Mouse (Mus musculus) myocyte (in vitro differentiated cells): Measurements from ENCODE around the gene Fbxw5. TPM values are rescaled to one million over a fixed set of nuclear protein-coding genes. Genes with fewer than 3 reads are reported as not detected.

Source experiments
- H3K27me3 ChIP-seq: one replicate; pipeline ENCODE4 v1.6.1; 2011; ENCODE audit not compliant: control insufficient read depth, insufficient read depth, insufficient read length
- H3K36me3 ChIP-seq: one replicate; pipeline ENCODE4 v1.6.1; 2011; ENCODE audit not compliant: control insufficient read depth, insufficient read depth
- H3K4me2 ChIP-seq: one replicate; pipeline ENCODE4 v1.6.1; 2011; ENCODE audit warnings: low read depth, control low read depth
- H3K4me3 ChIP-seq: one replicate; pipeline ENCODE4 v1.5.1; 2011; ENCODE audit warnings: mild to moderate bottlenecking, control low read depth, moderate library complexity
- H3K79me2 ChIP-seq: one replicate; pipeline ENCODE4 v1.6.1; 2011; ENCODE audit not compliant: control insufficient read depth, insufficient read depth
- H3ac ChIP-seq: one replicate; pipeline ENCODE4 v1.6.1; 2011; ENCODE audit not compliant: control insufficient read depth, insufficient read length
- CEBPB ChIP-seq: IDR thresholded peaks from 2 replicates; pipeline ENCODE4 v1.6.1; 2011; ENCODE audit warnings: mild to moderate bottlenecking, moderate library complexity; ENCODE audit not compliant: poor library complexity, insufficient read depth, severe bottlenecking
- E2F4 ChIP-seq: IDR thresholded peaks from one replicate; pipeline ENCODE4 v1.6.1; 2011; ENCODE audit warnings: mild to moderate bottlenecking, control low read depth, moderate library complexity; ENCODE audit not compliant: insufficient read depth
- MAX ChIP-seq: IDR thresholded peaks from one replicate; pipeline ENCODE4 v1.6.1; 2011; ENCODE audit warnings: low read depth, mild to moderate bottlenecking, control low read depth
- MYOD1 ChIP-seq, 3 experiments: IDR thresholded peaks; one replicate each; pipeline ENCODE4 v1.6.1; 2011; ENCODE audit warnings: control low read depth in 2 of 3, low read depth in 2 of 3, mild to moderate bottlenecking in 2 of 3, moderate library complexity in 1 of 3; ENCODE audit not compliant: insufficient read length in 2 of 3, control insufficient read depth in 1 of 3
- MYOG ChIP-seq, 3 experiments: IDR thresholded peaks; one replicate each; pipeline ENCODE4 v1.6.1; 2011; ENCODE audit warnings: control low read depth in 2 of 3, low read depth in 2 of 3, mild to moderate bottlenecking in 2 of 3; ENCODE audit not compliant: insufficient read length in 2 of 3, control insufficient read depth in 1 of 3, insufficient read depth in 1 of 3
- POLR2A ChIP-seq: IDR thresholded peaks from one replicate; pipeline ENCODE4 v1.6.1; 2011; ENCODE audit warnings: low read depth, mild to moderate bottlenecking, control low read depth, moderate library complexity; ENCODE audit not compliant: insufficient read length
- POLR2AphosphoS2 ChIP-seq: IDR thresholded peaks from one replicate; pipeline ENCODE4 v1.6.1; 2011; ENCODE audit warnings: low read depth, control low read depth; ENCODE audit not compliant: insufficient read length
- REST ChIP-seq: IDR thresholded peaks from one replicate; pipeline ENCODE4 v1.6.1; 2011; ENCODE audit warnings: mild to moderate bottlenecking, control low read depth, moderate library complexity; ENCODE audit not compliant: insufficient read depth, insufficient read length
- SRF ChIP-seq: IDR thresholded peaks from one replicate; pipeline ENCODE4 v1.6.1; 2011; ENCODE audit warnings: low read depth; ENCODE audit not compliant: control insufficient read depth, insufficient read length
- TCF12 ChIP-seq: IDR thresholded peaks from one replicate; pipeline ENCODE4 v1.6.1; 2011; ENCODE audit warnings: mild to moderate bottlenecking, control low read depth; ENCODE audit not compliant: poor library complexity, insufficient read depth, severe bottlenecking
- TCF3 ChIP-seq: IDR thresholded peaks from one replicate; pipeline ENCODE4 v1.6.1; 2011; ENCODE audit warnings: low read depth, control low read depth; ENCODE audit not compliant: insufficient read length
- USF1 ChIP-seq: IDR thresholded peaks from one replicate; pipeline ENCODE4 v1.6.1; 2011; ENCODE audit warnings: low read depth, mild to moderate bottlenecking, control low read depth, moderate library complexity
- polyA plus RNA-seq: library from polyadenylated mRNA; unstranded; fragments of >200 nt; fragmentation: generic; extraction: Trizol; gene quantifications from one replicate; pipeline ENCODE4 v1.2.1, GENCODE M21; 2012; ENCODE audit warnings: missing spikeins

The Fbxw5 gene
- polyA plus RNA-seq, 1 experiment = 53.6 TPM

DNA sequence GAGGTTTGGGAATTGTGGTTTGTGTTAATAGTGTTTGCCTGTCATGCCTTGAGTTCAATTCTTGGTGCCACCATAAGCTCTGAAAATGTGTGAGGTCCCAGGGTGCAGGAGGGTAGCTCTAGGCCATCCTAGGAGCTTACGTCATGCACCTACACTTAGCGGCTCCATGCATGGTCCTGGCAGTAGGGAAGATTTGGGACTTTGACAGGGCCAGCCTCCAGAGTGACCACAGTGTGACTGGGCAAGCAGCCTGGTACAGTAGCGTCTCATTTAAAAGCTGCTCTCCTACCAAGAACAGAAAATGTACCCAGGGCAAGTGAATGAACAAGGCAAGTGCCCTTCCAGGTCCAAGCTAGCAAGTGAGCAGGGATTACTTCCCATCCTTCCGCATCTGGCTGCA is 5.3 kb downstream of the Fbxw5 start:
- Histone ChIP-seq H3ac (no peak overlapping the region), H3K27me3 (no peaks in the 10 kb centered on the region), H3K4me2 (no peak overlapping the region), H3K4me3 (no peak overlapping the region), H3K36me3 (peaks cover 3% of the 10 kb centered on the region), H3K79me2 (peaks cover 13% of the 10 kb centered on the region)
- TF ChIP-seq REST (no peak), USF1 (no peak), POLR2A (no peak), MYOG (IDR thresholded peaks at IDR 0.05; ENCODE audit: control insufficient read depth in 1 of 3, insufficient read depth in 1 of 3, insufficient read length in 2 of 3, low read depth in 2 of 3) (no peak), MYOD1 (IDR thresholded peaks at IDR 0.05; ENCODE audit: control insufficient read depth in 1 of 3, insufficient read length in 2 of 3, low read depth in 2 of 3) (no peak)

DNA sequence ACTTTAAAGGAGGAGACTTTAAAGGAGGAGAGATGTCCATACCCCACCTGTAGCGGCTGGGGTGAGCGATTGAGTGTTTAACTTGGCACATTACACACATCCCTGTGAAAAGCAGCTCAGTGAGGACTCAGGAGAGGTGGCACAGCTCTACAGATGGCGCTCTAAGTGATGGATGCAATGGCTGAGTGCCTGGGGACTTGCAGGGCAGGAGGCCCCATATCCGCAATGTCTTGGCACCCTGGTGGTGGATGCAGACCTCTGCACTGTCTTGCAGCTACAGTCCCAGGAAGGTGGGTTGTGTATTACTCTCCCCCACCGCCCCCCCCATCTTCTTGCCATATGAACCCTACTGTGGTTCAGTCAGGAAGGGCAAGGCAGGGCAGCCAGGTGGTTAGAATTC is 6.4 kb downstream of the Fbxw5 start:
- H3K27me3 ChIP-seq = no peaks in the 10 kb centered on the region
- no peak overlapping the region for H3K4me3 ChIP-seq
- no peak overlapping the region for H3ac ChIP-seq
- peaks cover 3% of the 10 kb centered on the region for H3K79me2 ChIP-seq
- H3K4me2 ChIP-seq = no peak overlapping the region
- H3K36me3 ChIP-seq = peaks cover 3% of the 10 kb centered on the region
- TF ChIP-seq POLR2AphosphoS2 = peak; percentile 53
- no peak for TF ChIP-seq SRF

DNA sequence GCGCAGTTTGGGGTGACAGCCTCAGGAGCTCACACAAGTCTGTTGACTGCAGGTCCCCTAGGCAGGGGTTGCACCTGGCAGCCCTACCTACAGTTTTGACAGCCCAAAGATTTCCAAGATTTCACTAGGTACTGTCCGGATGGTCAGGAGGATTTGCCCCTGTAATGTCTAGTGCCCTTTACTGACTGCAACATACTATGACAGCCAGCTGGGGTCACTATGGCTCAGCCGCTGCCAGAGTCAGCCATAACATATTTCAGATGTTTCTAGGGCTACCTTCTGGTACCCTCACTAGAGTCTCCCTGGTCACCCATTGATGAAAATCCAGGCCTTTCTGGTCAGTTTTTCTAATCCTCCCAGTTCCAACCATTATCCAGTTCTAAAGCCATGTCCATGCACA is 9.4 kb downstream of the Fbxw5 start:
- TF ChIP-seq CEBPB = no peak
- no peak for TF ChIP-seq MYOD1 (IDR thresholded peaks at IDR 0.05; ENCODE audit: control insufficient read depth in 1 of 3, insufficient read length in 2 of 3, low read depth in 2 of 3)
- no peak for TF ChIP-seq POLR2AphosphoS2
- no peaks in the 10 kb centered on the region for H3K79me2 ChIP-seq
- H3K4me2 ChIP-seq = no peak overlapping the region
- peaks cover 3% of the 10 kb centered on the region for H3K36me3 ChIP-seq
- H3K27me3 ChIP-seq = no peaks in the 10 kb centered on the region
- no peak overlapping the region for H3K4me3 ChIP-seq
- H3ac ChIP-seq = no peak overlapping the region

DNA sequence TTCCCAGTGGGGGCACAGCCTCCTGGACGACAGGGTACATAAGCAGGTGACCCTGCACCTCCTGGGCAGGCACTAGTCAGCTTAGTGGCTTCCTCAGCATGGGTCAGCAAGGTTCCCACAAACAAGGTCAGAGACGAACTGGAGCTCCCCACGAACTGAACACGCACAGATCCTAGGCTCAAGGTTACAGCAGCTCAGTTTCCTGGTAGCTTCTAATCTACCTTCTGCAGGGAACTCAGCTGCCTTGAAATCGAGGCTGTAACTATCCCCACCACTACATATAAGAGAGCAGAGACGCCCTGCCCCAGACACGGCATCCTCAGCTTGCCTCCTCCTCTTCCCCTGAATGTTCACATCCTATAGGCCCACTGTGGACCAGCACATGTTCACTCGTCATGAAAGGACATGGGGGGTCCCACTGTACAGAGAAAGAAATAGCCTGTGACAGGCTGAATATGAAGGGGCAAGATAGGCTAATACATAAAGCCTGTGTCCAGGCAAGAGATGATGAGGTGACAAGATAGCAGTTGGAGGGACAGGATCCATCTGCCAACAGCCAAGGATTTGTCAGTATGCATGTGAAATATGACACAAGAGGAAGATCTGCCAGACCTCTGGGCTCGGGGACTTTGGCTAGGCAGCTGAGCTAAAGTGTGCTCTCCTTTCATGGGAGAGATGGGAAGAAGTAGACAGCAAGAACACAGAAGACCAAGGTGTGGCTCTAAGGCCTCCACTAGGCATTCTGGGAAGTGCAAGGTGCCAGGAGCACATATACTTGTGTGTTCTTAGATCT is 26.2 kb downstream of the Fbxw5 start:
- TF ChIP-seq TCF3 (no peak), USF1 (no peak), MYOG (IDR thresholded peaks at IDR 0.05; ENCODE audit: control insufficient read depth in 1 of 3, insufficient read depth in 1 of 3, insufficient read length in 2 of 3, low read depth in 2 of 3) (no peak), POLR2AphosphoS2 (no peak), TCF12 (no peak), MAX (no peak), REST (no peak), POLR2A (no peak), E2F4 (no peak), SRF (no peak), MYOD1 (IDR thresholded peaks at IDR 0.05; ENCODE audit: control insufficient read depth in 1 of 3, insufficient read length in 2 of 3, low read depth in 2 of 3) (no peak)
- no peak overlapping the region for H3K4me2 ChIP-seq
- H3K79me2 ChIP-seq = peaks cover 6% of the 10 kb centered on the region
- no peaks in the 10 kb centered on the region for H3K27me3 ChIP-seq
- H3ac ChIP-seq = no peak overlapping the region
- peaks cover 66% of the 10 kb centered on the region for H3K36me3 ChIP-seq
- no peak overlapping the region for H3K4me3 ChIP-seq

DNA sequence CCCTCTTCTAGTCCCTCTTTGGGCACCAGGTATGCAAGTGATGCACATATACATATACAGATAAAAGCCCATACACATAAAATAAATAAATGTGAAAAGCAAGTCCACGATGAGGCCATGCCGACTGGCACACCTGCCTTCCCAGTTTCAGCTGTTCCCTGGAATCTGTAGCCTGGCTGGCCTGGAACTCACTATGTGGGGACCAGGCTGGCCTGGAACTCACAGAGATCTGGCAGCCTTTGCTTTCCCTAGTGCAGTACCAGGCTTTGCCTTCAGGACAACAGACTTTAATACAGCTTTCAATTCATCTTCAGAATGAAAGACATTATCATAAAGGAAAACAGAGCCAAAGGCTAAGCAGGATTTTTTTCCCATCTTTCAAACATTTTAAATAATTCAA is 33.2 kb downstream of the Fbxw5 start:
- no peak for TF ChIP-seq USF1
- no peak for TF ChIP-seq REST
- TF ChIP-seq MAX = no peak
- peak; percentile 50 to 89 (median 88) for TF ChIP-seq MYOD1 (IDR thresholded peaks at IDR 0.05; ENCODE audit: control insufficient read depth in 1 of 3, insufficient read length in 2 of 3, low read depth in 2 of 3)
- no peak for TF ChIP-seq E2F4
- TF ChIP-seq SRF = no peak
- TF ChIP-seq POLR2AphosphoS2 = no peak
- peak; percentile 26 for TF ChIP-seq TCF12
- peak; percentile 70 for TF ChIP-seq TCF3
- TF ChIP-seq CEBPB = no peak
- no peak for TF ChIP-seq POLR2A
- TF ChIP-seq MYOG (IDR thresholded peaks at IDR 0.05; ENCODE audit: control insufficient read depth in 1 of 3, insufficient read depth in 1 of 3, insufficient read length in 2 of 3, low read depth in 2 of 3) = peak; percentile 75 to 95 (median 81)

More for the DNA sequence above, 33.2 kb downstream of the Fbxw5 start:
- Histone ChIP-seq H3K79me2 (peaks cover 43% of the 10 kb centered on the region), H3K36me3 (peaks cover 63% of the 10 kb centered on the region), H3K27me3 (no peaks in the 10 kb centered on the region), H3K4me2 (peak overlapping the region; percentile 58), H3ac (no peak overlapping the region), H3K4me3 (no peak overlapping the region)
